Mouse (Mus musculus) spleen, adult 2 months (tissue): ENCODE data around the gene Macrod2.

Source experiments
- CTCF ChIP-seq: fragments of 200-500 bp; IDR thresholded peaks from 2 replicates; pipeline ENCODE4 v1.5.1; 2011; ENCODE audit warnings: mild to moderate bottlenecking, inconsistent platforms; ENCODE audit not compliant: insufficient read depth, insufficient read length, insufficient replicate concordance; ENCODE audit errors: extremely low read depth
- POLR2A ChIP-seq: fragments of 200-500 bp; IDR thresholded peaks from 2 replicates; pipeline ENCODE4 v1.6.1; 2011; ENCODE audit warnings: low read depth, low read length, inconsistent platforms

GRCm38 (mm10) chr2:140666846-140667245, 271.7 kb downstream of the Macrod2 start:
- TF ChIP-seq CTCF (no peak), POLR2A (no peak)
